Mouse (Mus musculus): ENCODE data around the gene Hykk. TPM values are rescaled to one million over a fixed set of nuclear protein-coding genes. Genes with fewer than 3 reads are reported as not detected.

Hykk gene
- polyA plus RNA-seq (2017; shearing (Covaris generic)) = 0.61 TPM

DNA sequence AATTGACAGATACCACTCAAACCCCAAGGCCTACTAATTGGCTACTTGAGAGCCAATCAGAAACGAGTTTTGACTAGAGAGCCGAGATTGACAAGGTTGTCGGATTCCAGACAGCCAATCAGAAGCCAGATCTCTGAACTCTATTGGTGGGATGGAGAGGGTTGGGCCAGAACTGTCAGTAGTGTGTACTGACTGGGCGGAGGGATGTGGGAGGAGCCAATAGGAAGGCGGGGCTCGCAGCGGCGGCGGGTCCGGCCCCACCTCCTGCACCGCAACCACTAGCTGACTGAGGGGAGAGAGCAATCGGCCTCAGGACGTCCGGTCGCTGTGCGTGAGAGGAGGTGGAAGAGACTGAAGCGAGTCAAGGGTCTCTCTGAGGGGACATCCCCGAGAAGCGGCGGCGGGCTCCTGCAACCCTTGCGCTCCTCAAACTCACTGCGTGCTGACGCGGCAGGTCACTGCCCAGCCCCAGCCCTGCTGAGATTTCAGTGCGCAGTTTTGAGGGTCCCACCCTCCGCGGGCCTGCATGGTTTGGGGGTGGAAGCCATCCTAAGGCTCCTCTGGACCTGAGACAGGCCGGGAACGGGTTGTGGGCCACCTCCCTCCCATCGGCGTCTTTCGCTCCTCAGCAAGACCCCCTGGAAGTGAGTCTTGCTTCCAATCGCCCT lies at the start of gene Hykk:
TSS of gene Hykk (plus strand) at position 274 of the 668 bp plus-strand sequence.

DNA sequence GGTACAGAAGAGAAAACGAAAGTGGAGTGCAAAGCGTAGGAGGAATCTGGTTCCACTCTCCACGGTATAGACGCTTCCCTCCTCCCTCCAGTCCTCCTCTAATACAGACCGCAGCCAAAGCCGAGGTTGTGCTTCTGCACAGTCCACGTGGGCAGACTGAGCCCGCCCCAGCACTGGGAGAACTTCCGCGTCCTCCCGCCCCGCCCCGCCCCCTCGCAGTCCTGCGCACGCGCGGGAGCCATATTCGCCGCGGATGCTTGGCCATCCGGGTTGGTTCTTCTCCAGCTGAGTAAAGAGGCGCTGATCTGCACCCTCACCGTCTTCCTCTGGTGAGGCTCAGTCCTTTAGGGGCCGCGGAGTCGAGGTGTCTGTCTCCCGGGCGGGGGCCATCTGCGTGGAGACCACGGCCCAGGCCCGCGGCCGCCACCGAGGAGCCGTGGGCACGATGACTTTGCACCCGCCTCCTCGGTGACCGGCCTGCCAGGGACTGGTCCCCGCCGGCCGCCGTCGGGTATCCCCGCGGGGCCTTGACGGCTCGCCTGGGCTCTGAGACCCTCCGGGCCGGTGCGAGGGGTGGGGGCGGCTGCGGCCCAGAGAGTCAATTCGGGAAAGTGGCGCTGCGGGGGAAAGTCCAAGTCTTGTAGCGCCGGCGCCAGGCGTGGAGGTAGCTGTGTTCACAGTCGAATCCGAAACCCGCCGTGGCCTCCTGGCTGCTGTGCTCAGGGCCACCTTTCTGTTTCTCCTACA lies 33.7 kb downstream of the Hykk start, which contains the start of the genes Psma4 and AY074887:
TSS of gene Psma4 (plus strand) at position 216 of the 747 bp plus-strand sequence.
TSS of gene AY074887 (minus strand) at position 424 of the 747 bp plus-strand sequence.

DNA sequence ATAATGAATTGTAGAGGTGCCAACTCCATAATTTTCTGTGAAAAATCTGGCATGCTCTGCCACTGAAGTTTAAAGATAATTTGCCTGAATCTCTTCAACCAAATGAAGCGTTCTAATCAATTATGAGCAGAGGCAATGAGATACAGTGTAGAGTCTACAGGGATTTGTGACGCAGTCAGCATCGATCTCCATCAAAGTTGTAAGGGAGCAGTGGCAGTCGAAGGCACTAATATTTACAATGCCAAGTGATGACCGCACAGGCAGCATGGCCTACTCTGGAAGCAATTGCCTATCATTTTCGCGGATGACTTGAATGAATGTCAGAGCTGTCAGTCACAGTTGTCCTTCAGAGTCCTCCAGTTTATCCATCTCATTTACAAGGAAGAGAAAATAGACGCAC lies 63.6 kb downstream of the Hykk start, which contains the start of gene Chrna5:
TSS of gene Chrna5 (plus strand) at position 207 of the 400 bp plus-strand sequence.

Other genes starting within 250 kb of the Hykk start
- 32.0 TPM for gene Dnaja4, start 218.4 kb upstream of the Hykk start, polyA plus RNA-seq (2017; shearing (Covaris generic))
- gene Wdr61, start 182.8 kb upstream of the Hykk start, polyA plus RNA-seq (2017; shearing (Covaris generic)) = 56.8 TPM
- gene Crabp1, start 152.5 kb upstream of the Hykk start, polyA plus RNA-seq (2017; shearing (Covaris generic)) = not detected
- gene Ireb2, start 53.5 kb upstream of the Hykk start, polyA plus RNA-seq (2017; shearing (Covaris generic)) = 20.6 TPM
- 118 TPM for gene Psma4, start 33.5 kb downstream of the Hykk start, polyA plus RNA-seq (2017; shearing (Covaris generic))
- 0.97 TPM for gene AY074887, start 33.7 kb downstream of the Hykk start, polyA plus RNA-seq (2017; shearing (Covaris generic))
- 0.19 TPM for gene Chrna5, start 63.6 kb downstream of the Hykk start, polyA plus RNA-seq (2017; shearing (Covaris generic))
- not detected for gene Chrna3, start 109.3 kb downstream of the Hykk start, polyA plus RNA-seq (2017; shearing (Covaris generic))
- gene Chrnb4, start 131.5 kb downstream of the Hykk start, polyA plus RNA-seq (2017; shearing (Covaris generic)) = not detected
- 52.2 TPM for gene Ube2q2, start 231.6 kb downstream of the Hykk start, polyA plus RNA-seq (2017; shearing (Covaris generic))

Data from naive thymus-derived CD4-positive, alpha-beta T cell, adult 5 months (primary cell).